Mouse (Mus musculus) retina, postnatal 7 days (tissue): ENCODE measurements around the gene Spsb4.

Experiments used
- DNase-seq: peaks from one replicate; pipeline ENCODE4 v3.0.0-alpha.2; 2012; ENCODE audit warnings: low read depth, low spot score

The Spsb4 gene

GRCm38 (mm10) chr9:97017121-97017810 lies 1.4 kb downstream of the Spsb4 start:
- DNase-seq, result no peak

GRCm38 (mm10) chr9:97015751-97016150 lies 2.9 kb downstream of the Spsb4 start:
- no peak for DNase-seq

GRCm38 (mm10) chr9:97013698-97014097 lies 4.9 kb downstream of the Spsb4 start:
- DNase-seq, result no peak

- DNase-seq, result no peak
Observed at GRCm38 (mm10) chr9:97013153-97013552, 5.5 kb downstream of the Spsb4 start.

GRCm38 (mm10) chr9:97011454-97012195 lies 7.0 kb downstream of the Spsb4 start:
- DNase-seq, result no peak

GRCm38 (mm10) chr9:97010447-97010846 lies 8.2 kb downstream of the Spsb4 start:
- DNase-seq, result no peak

- no peak for DNase-seq
Observed at GRCm38 (mm10) chr9:97004726-97005125, 13.9 kb downstream of the Spsb4 start.

GRCm38 (mm10) chr9:97003173-97003572 lies 15.5 kb downstream of the Spsb4 start:
- DNase-seq, result no peak

GRCm38 (mm10) chr9:97002654-97003053 lies 16.0 kb downstream of the Spsb4 start:
- DNase-seq, result no peak

- no peak for DNase-seq
Observed at GRCm38 (mm10) chr9:97002025-97002424, 16.6 kb downstream of the Spsb4 start.

- no peak for DNase-seq
Observed at GRCm38 (mm10) chr9:97001458-97001857, 17.2 kb downstream of the Spsb4 start.

- no peak for DNase-seq
Observed at GRCm38 (mm10) chr9:96995717-96996116, 22.9 kb downstream of the Spsb4 start.

- no peak for DNase-seq
Observed at GRCm38 (mm10) chr9:96994733-96995132, 23.9 kb downstream of the Spsb4 start.

GRCm38 (mm10) chr9:96991118-96991517 lies 27.5 kb downstream of the Spsb4 start:
- no peak for DNase-seq

GRCm38 (mm10) chr9:96989389-96989990 lies 29.2 kb downstream of the Spsb4 start:
- DNase-seq, result no peak

GRCm38 (mm10) chr9:96986797-96987473 lies 31.7 kb downstream of the Spsb4 start:
- no peak for DNase-seq

- no peak for DNase-seq
Observed at GRCm38 (mm10) chr9:96984034-96984433, 34.6 kb downstream of the Spsb4 start.

GRCm38 (mm10) chr9:96982940-96983339 lies 35.7 kb downstream of the Spsb4 start:
- no peak for DNase-seq

GRCm38 (mm10) chr9:96982351-96982750 lies 36.3 kb downstream of the Spsb4 start:
- no peak for DNase-seq

GRCm38 (mm10) chr9:96981836-96982235 lies 36.8 kb downstream of the Spsb4 start:
- DNase-seq, result no peak

- no peak for DNase-seq
Observed at GRCm38 (mm10) chr9:96981121-96981520, 37.5 kb downstream of the Spsb4 start.
